Mouse (Mus musculus) heart, adult 9 months (tissue): Measurements from ENCODE around the gene Bola1.
"Not testable (repeated sequence)": the region's sequence is repeated elsewhere in the genome, so short reads cannot be mapped to it uniquely, and the experiment has no call there.

Source experiments
- DNase-seq, 2 experiments: peaks; one replicate each; pipeline ENCODE4 v3.0.0; 2022; ENCODE audit warnings: low spot score in 2 of 2

Bola1 gene

DNA sequence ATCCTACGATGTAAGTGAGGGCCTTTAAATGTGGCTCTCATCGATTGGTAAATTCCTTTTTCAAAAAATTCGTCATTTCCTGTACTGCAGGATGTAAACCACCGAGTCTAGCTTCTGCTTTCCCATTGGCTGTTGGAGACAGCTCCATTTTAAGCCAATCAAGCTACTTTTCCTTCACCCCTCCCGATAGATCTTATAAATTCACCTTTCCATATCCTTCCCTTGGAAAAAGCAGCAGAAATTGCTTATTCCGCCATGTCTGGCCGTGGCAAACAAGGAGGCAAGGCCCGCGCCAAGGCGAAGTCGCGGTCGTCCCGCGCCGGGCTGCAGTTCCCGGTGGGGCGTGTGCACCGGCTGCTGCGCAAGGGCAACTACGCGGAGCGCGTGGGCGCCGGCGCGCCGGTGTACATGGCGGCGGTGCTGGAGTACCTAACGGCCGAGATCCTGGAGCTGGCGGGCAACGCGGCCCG is at the start of gene Bola1, which contains the start of gene Hist2h2ab:
Gene Bola1 (minus strand): TSS at position 49 of the 470 bp plus-strand sequence.
Gene Hist2h2ab (plus strand): TSS at position 205 of the 470 bp plus-strand sequence.
- DNase-seq, result peak; percentile 88 to 94

DNA sequence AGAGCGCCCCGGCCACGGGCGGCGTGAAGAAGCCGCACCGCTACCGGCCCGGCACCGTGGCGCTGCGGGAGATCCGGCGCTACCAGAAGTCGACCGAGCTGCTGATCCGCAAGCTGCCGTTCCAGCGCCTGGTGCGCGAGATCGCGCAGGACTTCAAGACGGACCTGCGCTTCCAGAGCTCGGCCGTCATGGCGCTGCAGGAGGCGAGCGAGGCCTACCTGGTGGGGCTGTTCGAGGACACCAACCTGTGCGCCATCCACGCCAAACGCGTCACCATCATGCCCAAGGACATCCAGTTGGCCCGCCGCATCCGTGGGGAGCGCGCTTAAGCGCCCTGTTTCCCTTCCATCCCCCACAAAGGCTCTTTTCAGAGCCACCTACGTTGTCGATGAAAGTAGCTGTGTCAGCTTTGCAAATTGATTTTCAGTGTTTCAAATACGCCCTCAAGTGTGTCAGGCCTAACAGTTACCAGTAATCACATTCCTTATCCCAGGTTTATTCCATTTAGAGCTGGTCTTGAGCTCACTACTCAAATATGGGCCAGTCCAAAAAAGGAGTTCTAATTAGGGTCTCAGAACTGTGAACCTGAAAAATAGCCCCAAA is 49.4 kb upstream of the Bola1 start:
- DNase-seq, result not testable (repeated sequence)

DNA sequence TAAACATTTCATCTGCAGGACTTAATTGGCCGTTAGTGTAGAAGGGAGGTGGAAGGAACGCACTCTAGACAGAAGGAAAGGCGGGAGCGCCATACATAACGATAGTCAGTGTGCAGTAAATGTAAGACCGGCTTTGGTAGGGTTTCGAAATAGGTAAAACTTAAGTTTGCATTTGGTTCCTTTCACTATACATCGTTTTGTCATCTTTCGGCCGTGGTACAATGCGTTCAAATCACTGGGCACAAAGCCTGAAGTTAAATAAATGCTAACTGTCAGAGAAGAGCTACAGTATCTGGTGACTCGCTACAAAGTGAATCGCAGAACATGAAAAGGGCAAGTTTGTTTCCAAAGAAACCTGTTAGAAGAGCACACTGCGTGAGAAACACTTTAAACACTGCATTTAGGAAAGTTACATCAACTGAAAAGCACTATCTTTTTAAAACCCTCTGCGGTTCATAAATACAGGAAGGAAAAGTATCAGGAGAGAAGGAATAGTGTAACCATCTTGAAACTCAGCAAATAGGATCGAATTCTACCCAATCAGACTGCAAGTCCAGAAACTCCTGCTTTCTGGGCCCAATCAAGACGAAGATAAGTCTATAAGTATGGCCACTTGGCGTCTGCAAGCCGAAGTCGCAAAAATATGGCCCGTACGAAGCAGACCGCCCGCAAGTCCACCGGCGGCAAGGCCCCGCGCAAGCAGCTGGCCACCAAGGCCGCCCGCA is 48.7 kb upstream of the Bola1 start, which contains the start of gene Hist2h3b:
Gene Hist2h3b (plus strand): TSS at position 604 of the 725 bp plus-strand sequence.
- DNase-seq, result peak; percentile 83 to 92

DNA sequence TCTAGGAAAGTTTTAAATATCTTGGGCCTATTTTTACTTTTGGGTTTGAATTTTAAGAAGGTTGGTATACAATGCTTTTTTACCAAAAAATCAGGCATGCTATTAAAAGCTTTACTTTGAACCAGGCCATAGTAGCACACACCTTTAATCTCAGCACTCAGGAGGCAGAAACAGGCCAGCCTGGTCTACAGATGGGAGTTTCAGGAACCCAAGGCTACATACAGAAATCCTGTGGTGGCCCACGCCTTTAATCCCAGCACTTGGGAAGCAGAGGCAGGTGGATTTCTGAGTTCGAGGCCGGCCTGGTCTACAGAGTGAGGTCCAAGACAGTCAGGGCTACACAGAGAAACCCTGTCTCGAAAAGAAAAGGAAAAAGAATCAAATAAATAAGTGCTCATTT is 48.0 kb upstream of the Bola1 start:
- DNase-seq, result no peak

DNA sequence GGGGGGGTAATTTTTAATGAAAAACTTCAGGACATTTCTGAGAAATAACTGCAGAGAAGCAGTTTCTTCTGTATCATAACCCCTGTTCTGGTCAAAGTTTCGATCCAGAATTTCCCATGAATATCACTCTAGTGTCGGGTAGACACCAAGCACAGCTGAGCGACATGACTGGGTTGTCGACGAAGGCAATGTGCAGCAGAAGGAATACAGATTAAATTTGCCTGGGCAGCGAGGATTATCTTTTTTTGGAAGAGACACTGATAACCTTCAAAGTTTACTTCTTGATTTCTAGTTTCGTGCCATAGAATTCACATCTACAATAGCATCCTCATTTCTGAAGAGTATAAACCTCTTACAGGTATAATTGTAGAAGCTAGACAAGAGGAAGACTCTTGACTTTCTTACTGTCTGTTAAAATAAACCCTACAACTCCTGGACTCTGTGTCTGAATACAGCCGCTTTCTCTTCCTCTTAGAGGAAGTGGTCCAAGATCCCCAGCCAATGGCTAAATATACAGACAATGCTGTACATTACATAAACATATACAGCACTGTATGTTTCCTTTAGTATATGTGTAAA is 46.7 kb upstream of the Bola1 start:
- DNase-seq, result no peak

DNA sequence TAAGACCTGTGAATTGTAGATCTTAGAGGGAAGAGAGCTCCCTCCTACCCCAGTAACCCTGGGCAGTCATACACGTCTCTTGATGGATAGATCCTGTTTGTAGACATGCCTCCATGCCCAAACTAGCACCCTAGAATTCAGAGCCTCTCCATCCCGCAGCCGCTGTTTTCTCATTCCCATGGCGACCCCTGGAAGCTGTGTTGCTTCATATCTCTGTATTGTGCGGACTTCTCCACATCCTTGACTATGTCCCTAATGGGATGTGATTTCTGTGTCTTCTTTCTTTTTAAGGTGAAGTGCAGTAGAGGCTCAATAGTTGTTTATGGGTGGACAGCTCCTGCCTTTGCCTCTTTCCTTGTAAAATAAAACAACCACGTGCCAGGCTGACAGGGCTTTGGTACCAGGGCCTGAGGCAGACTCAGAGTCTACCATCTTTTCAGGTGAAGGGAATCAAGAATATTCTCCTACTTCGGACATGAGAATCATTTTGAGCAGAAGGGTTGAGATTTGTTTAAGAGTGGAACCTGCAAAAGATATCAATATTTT is 45.0 kb upstream of the Bola1 start:
- no peak for DNase-seq

DNA sequence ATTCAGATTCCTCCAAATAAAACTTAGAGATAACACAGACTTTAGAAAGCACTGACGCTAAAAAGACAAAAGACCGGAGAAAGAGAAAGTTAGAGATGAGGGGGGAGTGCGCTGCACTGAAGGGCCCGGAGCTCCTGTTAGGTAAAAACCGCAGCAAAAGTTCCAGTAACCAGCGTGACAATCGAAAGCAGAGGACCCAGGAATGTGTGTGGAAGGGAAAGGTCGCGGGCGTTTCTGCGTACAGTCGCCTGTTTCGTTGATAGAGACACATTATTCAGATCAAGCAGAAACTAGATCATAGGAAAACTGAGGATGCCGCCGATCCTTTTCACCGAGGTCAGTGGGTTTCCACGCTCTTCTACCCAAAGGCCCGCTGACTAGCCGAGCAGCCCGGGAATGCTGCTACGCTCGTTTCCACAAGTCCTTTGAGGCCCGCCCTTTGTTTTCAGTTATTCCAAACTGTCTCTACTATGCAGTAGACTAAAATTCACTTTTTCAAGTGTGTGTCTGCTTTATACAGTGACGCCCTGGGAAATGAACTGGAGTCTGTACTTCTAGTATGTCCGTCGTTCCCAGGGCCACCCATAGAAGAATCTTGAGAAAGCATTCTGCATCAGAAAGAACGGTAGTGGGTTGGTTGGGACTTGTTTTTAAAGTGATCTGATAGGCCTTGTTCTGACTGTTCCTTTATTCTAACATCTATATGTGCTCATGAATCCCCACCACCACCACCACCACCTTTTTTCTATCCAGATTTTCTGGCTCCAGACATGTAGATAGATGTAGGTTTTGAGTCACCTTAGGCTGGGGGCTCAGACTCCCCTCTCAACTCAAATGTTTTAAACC is 44.3 kb upstream of the Bola1 start:
- DNase-seq, result no peak

DNA sequence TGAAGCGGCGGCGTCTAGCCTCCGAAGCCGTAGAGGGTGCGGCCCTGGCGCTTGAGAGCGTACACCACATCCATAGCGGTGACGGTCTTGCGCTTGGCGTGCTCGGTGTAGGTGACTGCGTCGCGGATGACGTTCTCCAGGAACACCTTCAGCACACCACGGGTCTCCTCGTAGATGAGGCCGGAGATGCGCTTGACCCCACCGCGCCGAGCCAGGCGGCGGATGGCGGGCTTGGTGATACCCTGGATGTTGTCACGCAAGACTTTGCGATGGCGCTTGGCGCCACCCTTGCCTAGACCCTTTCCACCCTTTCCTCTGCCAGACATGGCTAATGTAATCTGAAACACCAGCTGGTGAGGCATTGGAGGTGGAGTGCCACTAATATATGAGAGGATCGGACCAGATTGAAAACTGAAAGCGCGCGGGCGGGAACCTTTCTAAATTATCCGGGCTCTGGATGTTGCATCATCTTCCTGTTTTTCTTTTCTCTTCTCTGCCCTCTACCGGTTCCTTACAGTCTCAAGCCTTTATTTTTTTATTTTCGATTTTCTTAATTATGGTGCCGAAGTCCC is 43.6 kb upstream of the Bola1 start, which contains the start of gene Hist2h4:
Gene Hist2h4 (minus strand): TSS at position 333 of the 572 bp plus-strand sequence.
- DNase-seq, result peak; percentile 99

DNA sequence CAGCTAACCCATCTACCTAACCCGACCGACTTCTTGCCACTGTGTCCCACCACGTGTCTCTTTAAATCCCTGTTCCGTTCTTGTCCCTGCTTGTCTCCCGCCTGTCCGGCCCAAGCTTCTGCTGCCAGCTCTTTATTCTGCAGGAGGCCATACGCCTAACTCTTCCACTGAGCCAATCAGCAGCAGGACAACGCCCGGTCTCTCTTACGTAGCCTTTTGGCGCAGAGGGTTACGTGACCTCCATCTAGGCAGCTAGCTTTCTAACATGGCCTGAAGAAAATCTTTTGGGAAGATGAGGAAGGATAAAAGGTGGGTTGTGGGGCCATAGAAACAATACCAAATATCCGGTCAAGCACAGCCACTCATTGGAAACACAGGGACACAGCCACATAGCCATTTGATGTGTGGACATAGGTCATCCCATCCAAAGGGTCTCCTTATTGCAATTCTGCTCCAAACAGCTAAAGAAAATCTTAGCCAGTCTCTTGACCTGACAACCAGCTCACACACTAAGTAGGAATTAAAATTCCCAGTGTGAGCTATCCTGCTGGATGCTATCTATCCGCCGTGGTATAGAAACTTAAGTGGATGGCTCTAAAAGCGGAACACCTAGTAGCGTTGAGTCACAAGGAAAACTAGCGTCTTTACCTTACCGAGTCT is 42.8 kb upstream of the Bola1 start:
- peak; percentile 94 to 95 for DNase-seq

DNA sequence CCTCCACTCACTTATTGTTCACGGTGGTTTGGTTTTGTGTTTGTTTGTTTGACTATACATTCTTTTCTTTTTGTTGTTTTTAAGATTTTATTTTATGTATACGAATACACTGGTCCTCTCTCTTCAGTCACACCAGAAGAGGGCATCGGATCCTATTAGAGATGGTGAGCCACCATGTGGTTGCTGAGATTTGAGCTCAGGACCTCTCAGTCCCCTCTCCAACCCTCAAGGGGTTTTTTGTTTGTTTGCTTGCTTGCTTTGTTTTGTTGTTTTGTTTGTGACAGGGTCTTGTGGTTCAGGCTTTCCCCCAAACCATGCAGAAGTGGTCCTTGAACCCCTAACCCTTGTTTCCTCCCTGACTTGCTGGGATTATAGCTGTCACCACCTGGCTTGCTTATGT is 42.1 kb upstream of the Bola1 start:
- no peak for DNase-seq

DNA sequence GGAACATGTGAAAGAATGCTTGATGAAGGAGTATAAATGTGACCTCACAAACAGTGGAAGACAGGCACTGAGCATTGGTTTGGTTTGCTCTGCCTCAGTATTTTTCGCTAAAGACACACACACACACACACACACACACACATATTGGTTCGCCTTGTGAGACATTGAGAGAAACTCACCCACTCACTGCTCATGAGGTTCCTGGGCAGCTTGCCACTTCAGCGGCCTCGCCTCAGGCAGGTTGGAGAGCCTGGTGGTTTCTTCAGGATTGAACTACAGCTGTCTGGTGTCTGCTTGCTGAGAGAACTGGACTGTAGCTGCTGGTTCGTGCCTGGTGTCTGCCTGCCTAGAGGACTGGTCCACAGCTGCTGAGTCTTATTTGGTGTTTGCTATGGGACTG is 40.7 kb upstream of the Bola1 start:
- no peak for DNase-seq

DNA sequence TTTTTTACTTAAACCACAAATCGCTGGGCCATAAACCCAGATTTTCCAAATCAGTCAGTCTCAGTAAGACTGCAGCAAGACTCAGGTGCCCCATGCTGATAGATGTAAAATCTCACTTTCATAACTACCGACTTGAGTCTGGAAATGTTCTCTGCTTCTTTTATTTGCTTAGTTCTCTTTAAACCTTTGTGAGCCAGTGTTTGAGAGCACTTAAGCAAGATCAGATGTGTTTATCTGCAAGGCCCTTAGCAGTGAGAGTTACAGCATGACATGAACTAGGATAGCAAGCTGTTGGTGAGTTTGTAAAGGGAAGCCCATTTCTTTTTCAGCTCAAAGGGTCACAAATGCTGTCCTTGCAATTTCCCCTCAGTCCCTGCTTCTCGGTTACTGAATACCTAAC is 37.7 kb upstream of the Bola1 start:
- DNase-seq, result no peak

DNA sequence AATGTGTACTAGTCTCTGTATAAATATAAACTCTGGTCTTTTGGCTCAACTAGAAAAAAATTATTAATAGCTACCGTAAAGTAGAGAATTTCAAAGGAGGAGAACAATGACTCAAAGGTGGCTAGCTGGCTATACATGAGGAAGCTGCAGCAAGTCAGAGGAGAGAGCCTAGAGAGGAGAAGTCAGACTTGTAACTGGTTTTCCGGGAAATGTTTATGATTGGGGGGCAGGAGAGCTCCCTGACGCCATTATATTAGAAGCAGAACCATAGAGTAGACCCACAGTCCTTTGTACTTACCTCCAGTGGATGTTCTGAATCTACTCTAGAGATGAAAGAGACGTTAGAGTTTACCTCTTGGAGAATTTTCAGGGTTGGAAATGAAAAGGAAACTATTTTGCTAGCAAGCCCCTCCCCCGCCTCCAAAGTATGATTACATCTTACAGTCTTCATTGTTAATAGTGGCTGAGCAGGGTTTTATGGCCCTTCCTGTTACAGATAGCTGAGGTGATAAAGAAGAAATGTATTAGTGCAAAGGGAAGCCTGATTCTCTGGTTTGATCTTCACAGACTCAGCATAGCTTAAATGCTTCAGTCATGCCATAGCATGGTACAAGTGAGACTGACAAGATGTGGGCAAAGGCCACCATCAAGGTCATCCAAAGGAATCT is 36.6 kb upstream of the Bola1 start:
- no peak for DNase-seq

DNA sequence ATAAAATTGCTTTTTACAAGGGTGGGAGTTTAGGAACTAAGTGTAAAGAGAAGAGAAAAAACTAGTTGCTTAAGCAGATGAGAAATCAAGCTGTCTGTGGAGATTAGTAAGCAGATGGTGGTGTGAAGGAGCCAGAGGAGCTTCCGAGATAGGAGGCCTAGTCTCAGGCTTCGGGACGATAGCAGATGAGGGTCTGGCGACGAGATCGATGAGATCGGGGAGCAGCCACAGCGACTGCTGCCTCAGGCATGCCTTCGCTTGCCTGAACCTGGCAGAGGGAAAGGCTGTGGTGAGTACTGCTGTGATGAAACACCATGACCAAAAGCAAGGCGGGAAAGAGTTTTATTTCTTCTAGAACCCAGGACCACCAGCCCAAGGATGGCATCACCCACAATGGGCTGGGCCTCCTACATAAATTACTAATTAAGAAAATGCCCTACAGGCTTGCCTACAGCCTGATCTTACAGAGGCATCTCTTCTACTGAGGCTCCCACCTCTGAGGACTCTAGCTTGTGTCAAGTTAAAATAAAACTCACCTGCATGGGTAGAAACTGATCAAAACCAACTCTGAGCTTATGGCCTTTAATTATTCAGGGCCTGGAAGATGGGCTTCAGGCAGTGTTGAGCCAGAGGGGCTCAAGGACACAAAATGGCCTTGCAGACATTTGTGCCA is 35.3 kb upstream of the Bola1 start:
- DNase-seq, result no peak

DNA sequence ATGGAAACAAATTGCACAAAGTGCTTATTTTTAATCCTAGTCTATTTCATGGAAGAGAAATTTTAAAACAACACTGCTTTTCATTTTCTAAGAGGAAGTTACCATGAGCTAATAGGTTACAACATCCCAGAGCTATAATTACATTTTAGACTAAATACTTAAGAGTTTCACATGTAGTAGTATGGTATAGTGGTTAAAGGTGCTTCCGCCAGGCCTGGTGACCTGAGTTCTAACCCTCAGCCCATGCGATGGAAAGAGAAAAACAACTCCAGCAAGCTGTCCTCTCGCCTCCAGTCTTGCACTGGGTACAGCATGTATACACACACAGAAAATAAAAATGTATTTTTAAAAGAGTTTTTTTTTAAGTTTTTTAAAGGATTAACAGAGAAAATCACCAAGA is 32.3 kb upstream of the Bola1 start:
- DNase-seq, result no peak

DNA sequence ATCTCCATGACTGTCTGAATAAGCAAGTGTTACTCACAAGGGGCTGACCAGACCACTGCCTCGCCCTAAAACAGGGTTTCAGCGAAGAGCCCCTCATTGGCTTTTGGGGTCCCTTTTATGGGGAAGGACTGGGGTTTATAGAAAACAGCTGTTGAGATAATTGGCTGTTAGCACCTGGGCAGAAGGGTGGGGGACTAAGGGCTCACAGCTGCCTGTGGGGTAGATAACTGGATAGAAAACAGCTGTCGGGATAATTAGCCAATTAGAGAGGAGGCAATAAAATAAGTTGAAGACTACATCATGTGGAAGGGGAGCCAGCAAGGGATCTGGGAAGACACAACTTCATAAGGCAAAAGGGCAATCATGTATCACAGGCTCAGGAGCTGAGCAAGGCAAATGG is 31.4 kb upstream of the Bola1 start:
- no peak for DNase-seq

DNA sequence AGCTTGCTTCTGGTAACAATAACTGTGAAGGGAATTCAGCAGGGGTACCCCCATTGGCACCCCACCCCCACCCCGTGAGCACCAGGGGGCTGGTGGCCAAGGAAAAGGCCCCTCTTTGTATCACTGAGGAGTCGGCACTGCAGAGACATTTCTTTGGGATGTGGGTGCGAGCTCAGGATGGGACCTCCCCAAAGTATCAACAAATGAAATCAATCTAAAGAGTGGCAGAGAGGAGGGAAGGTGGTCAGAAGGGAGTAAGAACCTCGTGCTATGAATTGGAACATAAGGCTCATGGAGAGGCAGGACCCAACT is 29.5 kb upstream of the Bola1 start:
- no peak for DNase-seq

DNA sequence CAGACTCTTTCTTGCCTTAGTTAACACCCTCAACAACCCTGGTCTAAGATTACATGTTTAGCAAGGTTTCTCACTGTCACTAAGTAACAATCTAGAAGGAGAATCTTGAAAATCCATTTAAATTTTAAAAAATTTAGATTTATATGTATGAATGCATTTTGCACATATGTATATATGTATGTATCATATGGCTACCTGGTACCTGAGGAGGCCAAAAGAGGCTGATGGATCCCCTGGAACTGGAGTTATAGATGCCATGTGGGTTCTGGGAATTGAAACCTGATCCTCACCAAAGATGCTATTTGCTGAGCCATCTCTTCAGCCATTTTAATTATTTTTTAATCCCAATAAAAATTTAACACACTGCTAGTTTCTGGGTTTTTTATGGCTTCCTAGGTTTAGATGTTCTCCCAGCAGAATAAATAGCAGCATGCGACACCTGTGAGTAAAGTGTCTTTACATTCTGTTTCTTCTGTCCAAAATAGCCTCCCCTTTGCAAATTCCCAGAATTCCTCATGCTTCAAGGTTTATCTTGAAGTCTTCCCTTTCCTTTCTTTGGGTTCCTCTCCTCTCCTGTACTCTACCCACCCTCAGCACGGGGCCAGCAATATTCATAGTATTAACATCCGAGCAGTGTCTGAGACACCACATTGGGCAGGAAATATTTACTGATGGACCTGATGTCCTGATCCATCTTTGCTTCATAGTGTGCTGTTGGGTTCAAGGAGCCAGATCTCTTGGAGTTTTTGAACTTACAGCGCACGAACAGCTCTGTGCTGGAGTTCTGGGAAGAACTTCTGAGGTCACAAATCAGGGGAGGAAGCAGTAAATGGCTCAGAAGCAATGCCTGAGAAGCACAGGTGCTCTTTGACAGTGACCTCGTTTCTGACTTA is 28.9 kb upstream of the Bola1 start:
- DNase-seq, result no peak
